Mouse (Mus musculus): ENCODE data around the gene Zfp574. TPM values are rescaled to one million over a fixed set of nuclear protein-coding genes. Genes with fewer than 3 reads are reported as not detected.
A peak's percentile ranks its signal among the peaks of the same experiment; 100 is the strongest.

Zfp574 gene
- polyA plus RNA-seq, 1 experiment from 2014 or later = 24.1 TPM

DNA sequence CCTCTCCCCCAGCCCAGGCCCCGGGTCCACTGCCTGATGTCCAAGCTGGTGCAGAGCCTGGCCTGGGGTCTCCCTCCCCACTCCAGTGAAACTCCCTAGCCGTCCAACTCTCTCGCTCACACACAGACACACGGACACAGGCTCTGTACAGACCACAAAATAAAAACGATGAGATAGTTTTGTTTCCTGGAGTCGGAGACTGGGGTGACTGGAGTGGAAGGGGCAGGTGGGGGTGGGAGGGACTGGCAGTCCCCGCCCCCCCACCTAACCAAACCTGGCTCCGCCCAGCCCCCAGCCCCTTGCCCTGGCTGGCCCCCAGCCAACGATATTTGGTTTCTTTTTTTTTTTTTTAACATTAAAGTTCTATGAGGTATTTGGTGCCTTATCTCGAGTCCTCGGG is 16.6 kb downstream of the Zfp574 start:
- Histone ChIP-seq H3K9me3 (ENCODE audit: control insufficient read depth, low read length) (no peaks in the 10 kb centered on the region), H3K4me1 (ENCODE audit: control insufficient read depth, insufficient read depth, low read length) (peaks cover 11% of the 10 kb centered on the region), H3K27ac (replicated peaks; ENCODE audit: low read depth, low read length) (no peak overlapping the region), H3K4me2 (ENCODE audit: low read depth, low read length) (peak overlapping the region; percentile 5; the same call in 1 of the 2 replicates), H3K9ac (ENCODE audit: low read depth, low read length) (no peak overlapping the region; the same call in 1 of the 2 replicates), H3K4me3 (ENCODE audit: low read depth, low read length) (no peak overlapping the region), H3K27me3 (replicated peaks; ENCODE audit: control insufficient read depth, insufficient read depth, low read length) (no peaks in the 10 kb centered on the region), H3K36me3 (ENCODE audit: control insufficient read depth, insufficient read depth, low read length) (peaks cover 18% of the 10 kb centered on the region)
- DNase-seq (ENCODE audit: low spot score) (no peak), ATAC-seq (ENCODE audit: low read depth) (no peak)
- WGBS = 7% methylated on average over 7 of the region's 11 CpGs

DNA sequence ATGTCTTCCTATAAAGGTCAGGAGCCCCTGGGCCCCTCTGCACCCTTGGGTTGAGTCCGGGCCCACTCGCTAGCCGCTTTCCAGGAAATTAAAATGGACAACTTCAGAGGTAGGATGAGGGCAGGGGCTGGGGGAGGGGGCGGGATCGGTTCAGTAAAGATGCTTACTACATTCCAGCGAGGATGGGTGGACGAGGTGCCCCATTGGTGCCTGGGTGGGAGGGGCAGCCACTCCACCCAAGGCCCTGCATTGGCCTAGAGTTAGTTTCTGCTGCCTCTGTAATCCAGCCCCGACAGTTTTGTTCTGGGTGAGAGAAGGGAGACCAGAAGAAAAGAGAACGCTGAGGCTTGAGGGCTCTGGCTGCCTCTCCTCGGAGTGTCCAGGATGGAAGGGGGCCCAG is 17.5 kb downstream of the Zfp574 start:
- Histone ChIP-seq H3K9me3 (ENCODE audit: control insufficient read depth, low read length) (no peaks in the 10 kb centered on the region), H3K9ac (ENCODE audit: low read depth, low read length) (no peak overlapping the region), H3K27ac (replicated peaks; ENCODE audit: low read depth, low read length) (no peak overlapping the region), H3K4me1 (ENCODE audit: control insufficient read depth, insufficient read depth, low read length) (peaks cover 11% of the 10 kb centered on the region), H3K36me3 (ENCODE audit: control insufficient read depth, insufficient read depth, low read length) (peaks cover 9% of the 10 kb centered on the region), H3K27me3 (replicated peaks; ENCODE audit: control insufficient read depth, insufficient read depth, low read length) (no peaks in the 10 kb centered on the region), H3K4me3 (ENCODE audit: low read depth, low read length) (no peak overlapping the region), H3K4me2 (ENCODE audit: low read depth, low read length) (no peak overlapping the region)
- ATAC-seq (ENCODE audit: low read depth) (no peak), DNase-seq (ENCODE audit: low spot score) (no peak)
- 23% methylated on average over 10 of the region's 10 CpGs for WGBS

DNA sequence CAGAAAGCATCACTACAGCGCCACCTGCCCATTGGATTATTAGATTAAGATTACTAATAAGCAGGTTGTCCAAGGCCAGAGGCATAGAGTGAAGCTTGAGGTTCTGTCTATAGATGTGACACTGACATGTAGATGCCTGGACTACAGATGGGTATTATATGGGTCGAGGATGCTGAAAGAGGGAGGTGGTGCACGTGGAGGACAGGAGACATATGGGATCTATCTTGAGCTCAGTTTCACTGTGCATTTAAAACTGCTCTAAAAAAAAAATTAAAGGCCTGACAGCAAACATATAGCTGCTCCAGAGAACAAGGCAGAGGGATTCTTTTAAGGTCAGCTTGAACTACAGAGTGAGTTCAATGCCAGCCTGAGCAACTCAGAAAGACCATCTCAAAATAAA is 25.8 kb downstream of the Zfp574 start:
- H3K4me3 ChIP-seq (ENCODE audit: low read depth, low read length) = no peak overlapping the region
- H3K9ac ChIP-seq (ENCODE audit: low read depth, low read length) = no peak overlapping the region
- no peaks in the 10 kb centered on the region for H3K36me3 ChIP-seq (ENCODE audit: control insufficient read depth, insufficient read depth, low read length)
- 54% methylated on average over 3 of the region's 3 CpGs for WGBS
- no peaks in the 10 kb centered on the region for H3K9me3 ChIP-seq (ENCODE audit: control insufficient read depth, low read length)
- no peak for ATAC-seq (ENCODE audit: low read depth)
- no peak overlapping the region for H3K4me2 ChIP-seq (ENCODE audit: low read depth, low read length)
- no peaks in the 10 kb centered on the region for H3K4me1 ChIP-seq (ENCODE audit: control insufficient read depth, insufficient read depth, low read length)
- H3K27me3 ChIP-seq (replicated peaks; ENCODE audit: control insufficient read depth, insufficient read depth, low read length) = no peaks in the 10 kb centered on the region
- no peak overlapping the region for H3K27ac ChIP-seq (replicated peaks; ENCODE audit: low read depth, low read length)
- DNase-seq (ENCODE audit: low spot score) = no peak

DNA sequence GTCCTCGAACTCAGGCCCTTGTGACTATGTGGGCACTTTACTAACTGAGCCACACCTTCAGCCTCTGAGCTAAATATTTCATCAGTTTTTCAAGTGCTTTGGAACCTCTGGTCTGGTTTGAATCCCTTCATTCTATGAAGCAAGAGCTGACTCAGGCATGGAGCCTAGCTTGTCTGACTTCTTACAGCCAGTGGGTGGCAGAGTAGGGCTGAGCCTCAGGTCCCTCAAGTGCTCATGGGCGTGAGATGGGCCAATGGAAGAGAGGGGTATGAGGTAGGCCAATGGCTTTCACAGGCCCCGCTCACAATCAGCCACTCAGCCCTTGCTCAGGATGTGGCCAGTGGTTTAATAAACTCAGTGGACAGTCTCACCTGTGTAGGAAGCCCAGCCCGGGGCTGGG is 27.2 kb downstream of the Zfp574 start:
- ATAC-seq (ENCODE audit: low read depth) (no peak), DNase-seq (ENCODE audit: low spot score) (no peak)
- H3K27ac ChIP-seq (replicated peaks; ENCODE audit: low read depth, low read length) = no peak overlapping the region
- H3K4me2 ChIP-seq (ENCODE audit: low read depth, low read length) = no peak overlapping the region
- 41% methylated on average over 4 of the region's 4 CpGs for WGBS
- no peaks in the 10 kb centered on the region for H3K27me3 ChIP-seq (replicated peaks; ENCODE audit: control insufficient read depth, insufficient read depth, low read length)
- H3K4me1 ChIP-seq (ENCODE audit: control insufficient read depth, insufficient read depth, low read length) = no peaks in the 10 kb centered on the region
- H3K4me3 ChIP-seq (ENCODE audit: low read depth, low read length) = no peak overlapping the region
- H3K9me3 ChIP-seq (ENCODE audit: control insufficient read depth, low read length) = no peaks in the 10 kb centered on the region
- H3K9ac ChIP-seq (ENCODE audit: low read depth, low read length) = no peak overlapping the region
- H3K36me3 ChIP-seq (ENCODE audit: control insufficient read depth, insufficient read depth, low read length) = no peaks in the 10 kb centered on the region

DNA sequence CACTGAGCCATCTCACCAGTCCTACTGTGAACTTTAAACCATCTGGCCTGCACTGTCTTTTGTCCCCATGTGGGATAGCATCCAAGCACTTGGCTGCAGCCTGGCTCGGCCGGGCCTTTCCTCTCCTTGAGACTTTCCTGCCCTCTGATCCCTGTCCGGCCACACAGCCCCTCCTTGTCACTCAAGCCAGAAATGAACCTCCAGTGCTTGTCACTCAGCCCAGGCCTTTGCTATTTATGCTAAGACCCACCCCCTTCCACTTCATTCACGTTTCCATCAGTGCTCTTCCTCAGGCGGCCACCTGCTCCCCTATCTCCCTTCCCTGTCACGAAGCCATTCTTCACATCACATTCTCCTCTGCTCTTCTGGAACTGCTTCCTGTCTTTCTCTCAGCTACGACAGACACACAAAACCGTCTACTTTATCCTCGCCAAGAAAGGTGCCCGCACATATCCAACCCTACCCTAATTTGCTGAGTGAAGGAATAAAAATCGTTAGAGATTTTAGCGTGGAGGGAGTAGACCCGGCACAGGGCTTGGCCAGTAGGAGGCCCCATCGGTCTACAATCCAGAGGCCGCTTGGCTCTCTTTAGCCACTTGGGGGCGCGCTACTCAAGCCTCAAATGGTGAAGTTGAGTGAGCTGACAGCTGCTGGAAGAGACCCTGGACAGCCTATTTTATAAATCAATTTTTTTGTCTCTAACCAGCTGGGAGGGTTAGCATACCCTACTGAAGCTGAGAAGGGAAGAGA is 33.2 kb downstream of the Zfp574 start:
- peak; percentile 53 for ATAC-seq (ENCODE audit: low read depth)
- 24% methylated on average over 17 of the region's 17 CpGs for WGBS

DNA sequence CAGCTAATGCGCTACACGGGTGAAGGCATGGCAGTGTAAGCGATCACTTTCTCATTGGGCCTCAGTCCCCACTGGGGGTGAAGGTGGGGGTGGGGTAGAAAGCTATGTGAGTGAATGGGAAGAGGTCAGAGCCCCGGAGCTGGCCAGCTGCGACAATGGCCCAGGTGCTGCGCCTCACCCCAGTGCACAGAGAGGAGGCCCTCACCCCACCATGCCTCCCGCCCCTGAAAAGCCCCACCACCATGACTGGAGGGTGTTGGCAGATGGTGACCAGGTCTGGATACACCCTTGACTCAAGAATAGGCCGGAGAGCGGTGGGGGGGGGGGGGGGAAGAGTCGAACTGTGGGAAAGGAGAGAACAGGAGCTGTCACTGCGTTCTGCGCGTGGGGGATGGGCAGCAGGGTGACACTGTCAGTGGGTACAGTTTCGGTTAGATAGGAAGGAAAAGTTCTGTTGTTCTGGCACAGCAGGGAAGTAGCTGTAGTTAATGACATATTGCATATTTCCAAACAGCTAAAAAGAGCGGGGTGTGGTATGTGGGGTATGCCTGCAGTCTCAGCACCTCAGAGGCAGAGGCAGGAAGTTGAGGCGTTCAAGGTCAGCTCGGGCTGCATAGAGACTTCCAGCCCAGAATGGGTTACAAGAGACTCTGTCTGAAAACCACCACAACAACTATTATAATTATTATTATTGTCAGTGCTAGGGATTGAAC is 34.6 kb downstream of the Zfp574 start:
- ATAC-seq (ENCODE audit: low read depth) (no peak), DNase-seq (ENCODE audit: low spot score) (no peak)
- WGBS = 48% methylated on average over 14 of the region's 17 CpGs

More for the DNA sequence above, 33.2 kb downstream of the Zfp574 start:
- H3K4me2 ChIP-seq (ENCODE audit: low read depth, low read length) = no peak overlapping the region
- no peak overlapping the region for H3K9ac ChIP-seq (ENCODE audit: low read depth, low read length)
- DNase-seq (ENCODE audit: low spot score) = peak; percentile 66
- no peaks in the 10 kb centered on the region for H3K9me3 ChIP-seq (ENCODE audit: control insufficient read depth, low read length)
- no peaks in the 10 kb centered on the region for H3K36me3 ChIP-seq (ENCODE audit: control insufficient read depth, insufficient read depth, low read length)
- no peaks in the 10 kb centered on the region for H3K4me1 ChIP-seq (ENCODE audit: control insufficient read depth, insufficient read depth, low read length)
- no peak overlapping the region for H3K27ac ChIP-seq (replicated peaks; ENCODE audit: low read depth, low read length)
- H3K27me3 ChIP-seq (replicated peaks; ENCODE audit: control insufficient read depth, insufficient read depth, low read length) = no peaks in the 10 kb centered on the region
- no peak overlapping the region for H3K4me3 ChIP-seq (ENCODE audit: low read depth, low read length)

DNA sequence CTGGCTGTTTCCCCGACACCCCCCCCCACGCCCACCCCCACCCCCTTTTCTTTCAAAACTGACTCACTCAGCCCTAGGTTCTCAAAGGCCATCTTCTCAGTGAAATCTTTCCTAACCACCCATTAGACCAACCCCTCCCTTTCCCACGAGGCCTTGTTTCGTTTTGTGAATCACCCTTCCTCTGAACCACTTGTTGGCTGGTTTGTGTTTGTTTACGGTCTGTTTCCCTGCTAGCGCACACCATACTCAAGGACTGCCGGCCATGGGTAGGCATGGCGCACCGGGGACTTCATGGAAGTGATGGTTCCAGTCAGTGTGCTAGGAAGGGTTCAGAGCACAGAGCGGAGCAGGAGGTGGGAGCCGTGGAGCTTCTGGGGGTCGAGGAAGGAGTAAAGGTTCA is 37.0 kb downstream of the Zfp574 start:
- ATAC-seq (ENCODE audit: low read depth) (no peak), DNase-seq (ENCODE audit: low spot score) (no peak)
- H3K27me3 ChIP-seq (replicated peaks; ENCODE audit: control insufficient read depth, insufficient read depth, low read length) = no peaks in the 10 kb centered on the region
- H3K9me3 ChIP-seq (ENCODE audit: control insufficient read depth, low read length) = no peaks in the 10 kb centered on the region
- no peaks in the 10 kb centered on the region for H3K4me1 ChIP-seq (ENCODE audit: control insufficient read depth, insufficient read depth, low read length)
- H3K27ac ChIP-seq (replicated peaks; ENCODE audit: low read depth, low read length) = no peak overlapping the region
- no peak overlapping the region for H3K4me2 ChIP-seq (ENCODE audit: low read depth, low read length)
- no peak overlapping the region for H3K4me3 ChIP-seq (ENCODE audit: low read depth, low read length)
- 71% methylated on average over 12 of the region's 12 CpGs for WGBS
- H3K9ac ChIP-seq (ENCODE audit: low read depth, low read length) = no peak overlapping the region
- no peaks in the 10 kb centered on the region for H3K36me3 ChIP-seq (ENCODE audit: control insufficient read depth, insufficient read depth, low read length)

More for the DNA sequence above, 34.6 kb downstream of the Zfp574 start:
- H3K4me3 ChIP-seq (ENCODE audit: low read depth, low read length) = no peak overlapping the region
- no peaks in the 10 kb centered on the region for H3K36me3 ChIP-seq (ENCODE audit: control insufficient read depth, insufficient read depth, low read length)
- no peak overlapping the region for H3K4me2 ChIP-seq (ENCODE audit: low read depth, low read length)
- no peaks in the 10 kb centered on the region for H3K9me3 ChIP-seq (ENCODE audit: control insufficient read depth, low read length)
- H3K27me3 ChIP-seq (replicated peaks; ENCODE audit: control insufficient read depth, insufficient read depth, low read length) = no peaks in the 10 kb centered on the region
- H3K27ac ChIP-seq (replicated peaks; ENCODE audit: low read depth, low read length) = no peak overlapping the region
- H3K9ac ChIP-seq (ENCODE audit: low read depth, low read length) = no peak overlapping the region
- H3K4me1 ChIP-seq (ENCODE audit: control insufficient read depth, insufficient read depth, low read length) = no peaks in the 10 kb centered on the region

DNA sequence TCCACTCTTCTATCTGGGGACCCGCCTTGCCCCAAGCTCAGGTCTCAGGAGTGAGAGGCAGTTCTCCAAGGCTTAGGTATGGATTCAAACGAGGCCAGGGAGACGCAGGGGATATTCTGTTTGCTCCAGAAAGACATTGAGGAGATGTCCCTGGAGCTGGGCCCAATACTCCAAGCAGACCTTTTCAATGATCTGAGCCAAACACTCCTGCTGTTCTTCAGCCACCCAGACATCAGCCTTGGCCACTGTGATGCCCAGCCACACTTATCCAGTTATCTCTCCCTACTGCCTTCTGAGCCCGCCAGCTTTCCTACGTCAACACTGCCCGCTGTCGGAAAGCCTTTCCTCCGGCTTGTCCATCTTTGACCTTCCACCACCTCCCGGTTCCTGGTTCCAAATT is 38.0 kb downstream of the Zfp574 start:
- no peaks in the 10 kb centered on the region for H3K9me3 ChIP-seq (ENCODE audit: control insufficient read depth, low read length)
- no peaks in the 10 kb centered on the region for H3K4me1 ChIP-seq (ENCODE audit: control insufficient read depth, insufficient read depth, low read length)
- no peak overlapping the region for H3K4me3 ChIP-seq (ENCODE audit: low read depth, low read length)
- WGBS = 85% methylated on average over 9 of the region's 9 CpGs
- H3K27me3 ChIP-seq (replicated peaks; ENCODE audit: control insufficient read depth, insufficient read depth, low read length) = no peaks in the 10 kb centered on the region
- ATAC-seq (ENCODE audit: low read depth) = no peak
- no peaks in the 10 kb centered on the region for H3K36me3 ChIP-seq (ENCODE audit: control insufficient read depth, insufficient read depth, low read length)
- H3K27ac ChIP-seq (replicated peaks; ENCODE audit: low read depth, low read length) = no peak overlapping the region
- DNase-seq (ENCODE audit: low spot score) = no peak
- no peak overlapping the region for H3K9ac ChIP-seq (ENCODE audit: low read depth, low read length)
- H3K4me2 ChIP-seq (ENCODE audit: low read depth, low read length) = no peak overlapping the region

Measured in embryonic facial prominence, embryonic 14.5 days (tissue).